Mouse (Mus musculus): ENCODE measurements around the gene Unc93a.
"Not testable (repeated sequence)": the region's sequence is repeated elsewhere in the genome, so short reads cannot be mapped to it uniquely, and the experiment has no call there.

Unc93a gene

GRCm38 (mm10) chr17:13069227-13069626 lies 62.4 kb downstream of the Unc93a start:
- in situ Hi-C loops (cut with MseI, MboI): not testable (repeated sequence)

GRCm38 (mm10) chr17:13067864-13068385 lies 63.7 kb downstream of the Unc93a start:
- in situ Hi-C loops (cut with MseI, MboI): not testable (repeated sequence)

DNA sequence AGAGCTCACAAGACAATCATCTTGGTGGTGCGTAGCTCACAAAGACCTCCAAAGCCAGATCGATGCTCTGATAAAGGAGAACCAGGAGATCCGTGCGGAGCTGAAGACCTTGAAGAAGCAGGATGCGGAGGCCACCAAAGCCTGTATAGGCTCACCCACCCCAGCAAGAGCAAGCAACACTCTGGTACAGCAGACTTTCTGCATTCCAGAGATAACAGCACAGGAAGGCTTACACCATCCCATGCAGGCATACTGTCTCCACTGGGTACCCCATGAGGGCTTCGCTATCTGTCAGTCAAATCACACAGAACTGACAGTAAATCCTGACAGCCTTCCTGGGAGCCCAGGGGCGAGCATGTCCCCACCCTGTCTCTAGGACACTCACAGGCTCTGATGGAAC lies 68.7 kb downstream of the Unc93a start:
- in situ Hi-C loops (cut with MseI, MboI): not testable (repeated sequence)

- in situ Hi-C loops (cut with MseI, MboI): not testable (repeated sequence)
Observed at GRCm38 (mm10) chr17:13060804-13061203, 70.8 kb downstream of the Unc93a start, which contains the start of gene Tcp10b. Gene Tcp10b (plus strand): TSS chr17:13061104.
